Comparison of ENCODE assay signal across 8 mouse cellular contexts in the genomic region with DNA sequence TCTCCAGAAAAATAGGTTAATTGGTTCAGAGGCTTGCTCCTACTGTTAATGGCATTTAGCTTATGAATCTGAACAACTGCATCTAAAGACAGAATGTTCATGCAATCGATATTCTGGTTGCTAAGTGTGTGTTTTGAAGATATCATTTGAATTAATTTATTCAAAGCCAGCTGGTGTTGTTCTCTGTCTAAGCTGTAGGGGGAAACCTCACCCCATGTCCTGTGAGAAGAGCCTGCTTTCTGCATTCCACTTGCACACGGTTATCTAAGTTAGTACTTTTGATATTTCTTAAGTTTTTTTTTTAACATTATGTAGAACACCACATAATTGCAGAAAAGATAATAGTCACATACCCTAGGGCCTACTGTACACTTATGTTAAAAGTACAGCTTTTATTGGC.
DNase-seq lines count a peak whose midpoint lies in the region; TF ChIP-seq lines count a peak whose summit lies in the region.

No protein-coding gene starts in this region.

- H3K27ac ChIP-seq in gastrocnemius, adult 2 months, result no peak overlapping the region

- intact Hi-C loops in gastrocnemius, adult 2 months (cut with DNase I), result loop anchor here (5.0 kb wide), 1 partner anchor 249 kb away; no protein-coding TSS in a partner anchor
- intact Hi-C loops in gastrocnemius, postnatal 36 days (cut with DNase I), result loop anchor here (10.0 kb wide), 1 partner anchor 242 kb away; no protein-coding TSS in a partner anchor

- no peak overlapping the region for H3K4me3 ChIP-seq in gastrocnemius, adult 2 months

- peak; percentile 19 for DNase-seq in gastrocnemius, adult 2 months
- no peak for DNase-seq in gastrocnemius, postnatal 25 days
- peak; percentile 22 for DNase-seq in urinary bladder, postnatal 14 days (ENCODE audit: low spot score)
- no peak for DNase-seq in urinary bladder, postnatal 25 days (ENCODE audit: low spot score)
- DNase-seq in kidney, postnatal 4 days, result peak; percentile 26 to 40
- peak; percentile 11 for DNase-seq in retina, adult 2 months (ENCODE audit: low read depth, low spot score)
- no peak for DNase-seq in gastrocnemius, postnatal 36 days
- no peak for DNase-seq in spleen, adult 18-20 months

- peak; percentile 63 for TF ChIP-seq CTCF in gastrocnemius, adult 2 months (IDR thresholded peaks at IDR 0.05)

Comparison
In these comparisons a context has a peak if more than half of its experiments do, and no peak if none do; other contexts are left out.
1. DNase-seq: peak in gastrocnemius, adult 2 months (single experiment), urinary bladder, postnatal 14 days (single experiment), kidney, postnatal 4 days (2 of 2) and retina, adult 2 months (single experiment); none in gastrocnemius, postnatal 25 days (single experiment), urinary bladder, postnatal 25 days (single experiment), gastrocnemius, postnatal 36 days (0 of 2) and spleen, adult 18-20 months (0 of 2).